Mouse (Mus musculus) lung, postnatal 4 days (tissue): Measurements from ENCODE around the gene Susd6.

Experiments
- DNase-seq, 2 experiments: peaks; one replicate each; pipeline ENCODE4 v3.0.0; 2021

Susd6 gene

DNA sequence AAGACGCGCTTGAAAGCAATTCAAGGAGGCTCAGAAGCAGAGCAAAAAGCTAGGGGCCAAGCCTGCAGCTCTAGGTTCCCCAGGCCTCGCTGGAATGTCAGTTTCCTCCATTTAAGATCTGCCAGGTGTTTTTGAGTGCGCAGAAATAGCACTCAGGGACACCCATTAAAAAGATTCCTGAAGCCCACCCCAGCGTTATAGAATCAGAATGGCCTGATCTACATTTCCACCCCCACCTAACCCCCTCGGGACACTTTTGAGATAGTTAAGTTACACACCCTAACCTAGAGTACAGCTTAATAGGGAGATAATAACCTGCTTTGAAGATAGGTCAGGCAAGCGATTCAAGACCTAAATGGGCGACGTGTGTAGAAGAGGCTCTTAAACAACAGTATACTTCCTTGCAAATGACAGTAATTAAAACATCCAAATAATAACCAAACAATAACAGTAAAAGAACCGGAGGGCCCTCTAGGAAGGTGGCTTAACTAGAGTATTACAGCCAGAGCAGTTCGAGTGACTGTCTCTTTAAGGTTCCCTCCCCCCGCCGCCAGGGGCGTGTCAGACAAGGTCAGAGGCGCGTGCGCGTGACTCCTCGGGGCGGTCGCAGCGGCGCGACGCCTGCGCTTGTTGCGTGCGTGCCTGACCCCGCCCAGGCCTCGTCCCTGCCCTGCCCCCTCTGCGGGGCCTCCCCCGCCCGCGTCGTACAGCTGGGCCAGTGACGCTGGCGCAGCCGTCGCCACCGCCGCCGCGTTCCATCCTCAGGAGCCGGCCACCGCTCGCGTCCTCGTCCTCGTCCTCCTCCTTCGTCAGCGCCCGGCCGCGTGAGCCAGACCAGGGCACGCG lies at the start of gene Susd6:
Gene Susd6 (plus strand): TSS at position 662 of the 846 bp plus-strand sequence.
- DNase-seq: peak; percentile 99

DNA sequence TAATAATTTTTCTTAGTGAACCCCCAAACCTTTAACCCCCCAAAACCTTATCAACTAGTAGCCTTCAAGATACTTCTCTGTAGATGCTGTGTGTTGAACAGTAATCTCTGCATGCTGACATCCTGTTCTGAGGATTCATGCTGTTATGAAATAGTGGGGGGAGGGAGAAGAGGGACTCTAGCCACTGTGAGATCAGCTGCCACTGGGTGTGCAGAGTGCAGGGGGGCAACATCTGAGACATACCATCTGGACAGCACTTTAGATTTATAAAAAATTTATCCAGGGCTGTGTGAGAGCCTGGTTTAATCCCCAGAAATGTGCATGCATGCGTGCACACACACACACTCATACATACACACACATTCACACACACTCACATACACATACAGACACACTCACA lies 45.7 kb upstream of the Susd6 start:
- peak; percentile 8 to 32 for DNase-seq

DNA sequence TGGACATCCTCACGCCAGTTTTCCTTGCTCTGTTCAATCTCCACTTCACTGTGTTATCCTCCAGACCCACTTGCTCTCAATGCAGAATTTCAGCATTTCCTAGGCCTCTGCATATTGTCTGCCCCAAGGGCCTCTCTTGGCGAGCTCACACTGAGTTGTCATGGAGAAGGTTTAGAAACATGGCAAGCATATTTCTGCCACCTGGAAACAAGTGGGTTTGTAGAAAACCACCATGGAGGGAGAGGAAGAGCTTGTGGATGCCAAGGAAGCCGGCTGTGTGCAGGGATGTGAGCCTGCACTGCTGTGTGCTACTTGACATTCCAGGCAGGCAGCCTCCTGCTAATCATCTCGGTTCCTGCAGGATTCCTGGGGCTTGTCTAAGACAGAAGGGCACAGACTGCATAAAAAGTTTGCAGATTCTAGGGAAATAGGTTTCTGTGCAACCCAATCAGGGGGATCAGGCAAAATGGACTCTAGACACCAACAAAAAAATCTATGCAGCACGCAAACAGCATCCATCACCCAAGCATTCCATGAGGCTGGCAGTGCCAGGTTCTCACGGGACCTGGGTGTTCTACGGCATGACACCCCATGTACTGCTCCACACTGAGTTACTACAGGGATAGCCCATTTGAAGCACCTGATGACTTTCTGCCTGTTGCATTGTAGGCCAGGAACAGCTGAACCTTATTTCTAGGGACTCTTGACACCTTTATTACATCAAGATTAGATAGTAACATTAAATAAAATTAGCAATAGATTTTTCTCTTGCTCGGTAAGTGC lies 44.1 kb upstream of the Susd6 start:
- no peak for DNase-seq

DNA sequence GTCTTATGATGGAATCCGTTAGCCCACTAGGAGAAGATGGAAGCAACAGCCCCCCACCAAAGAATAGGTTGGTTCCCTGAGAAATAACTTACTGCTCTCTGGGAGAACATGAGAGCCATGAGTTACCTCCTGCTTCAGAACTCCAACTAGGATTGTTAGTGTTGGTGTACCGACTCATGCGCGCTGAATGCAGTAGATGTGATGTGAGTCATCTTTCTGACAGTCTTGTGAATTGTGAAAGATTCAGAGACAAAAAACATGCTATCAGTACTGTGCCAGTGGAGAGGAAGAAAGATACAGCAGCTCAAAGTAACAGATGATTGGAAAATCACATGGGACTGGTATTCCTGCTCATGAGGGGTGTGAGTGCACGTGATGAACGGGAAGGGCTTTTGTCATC lies 38.8 kb upstream of the Susd6 start:
- no peak for DNase-seq

DNA sequence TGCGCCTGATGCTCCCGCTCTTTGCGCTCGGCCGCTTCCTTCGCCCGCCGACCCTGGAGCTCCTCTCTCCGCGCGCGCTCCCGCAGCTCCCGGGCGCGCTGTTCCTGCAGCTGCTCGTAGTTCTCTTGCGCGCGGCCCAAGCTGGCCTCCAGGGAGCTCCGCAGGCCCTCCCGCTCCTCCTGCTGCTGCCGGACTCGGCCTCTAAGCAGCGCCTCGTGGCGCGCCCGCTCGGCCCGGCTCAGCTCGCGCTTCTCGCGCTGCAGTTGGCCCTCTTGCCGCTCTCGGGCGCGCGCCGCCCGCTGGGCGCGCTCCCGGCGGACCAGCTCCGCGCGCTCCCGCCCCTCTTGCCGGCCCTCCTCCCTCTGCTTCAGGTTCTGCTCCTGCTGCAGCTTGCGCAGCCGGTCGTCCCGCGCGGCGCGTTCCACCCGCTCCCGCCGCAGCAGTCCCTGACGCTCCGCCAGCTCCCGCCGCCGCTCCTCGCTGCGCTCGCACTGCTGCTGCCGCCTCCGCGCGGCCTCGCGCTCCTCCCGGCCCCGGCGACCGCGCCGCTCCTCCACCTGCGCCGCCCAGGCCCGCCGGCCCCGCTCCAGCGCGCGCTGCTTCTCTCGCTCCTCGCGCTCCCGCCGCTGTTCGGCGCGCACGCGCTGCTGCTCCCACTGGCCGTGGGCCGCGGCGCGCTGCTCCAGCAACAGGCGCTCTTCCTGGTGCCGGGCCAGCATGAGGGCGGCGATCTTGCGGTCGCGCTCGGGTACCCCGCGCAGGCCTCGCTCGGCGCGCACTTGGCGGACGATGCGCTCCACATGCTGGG lies 32.4 kb upstream of the Susd6 start:
- peak; percentile 75 to 87 for DNase-seq

DNA sequence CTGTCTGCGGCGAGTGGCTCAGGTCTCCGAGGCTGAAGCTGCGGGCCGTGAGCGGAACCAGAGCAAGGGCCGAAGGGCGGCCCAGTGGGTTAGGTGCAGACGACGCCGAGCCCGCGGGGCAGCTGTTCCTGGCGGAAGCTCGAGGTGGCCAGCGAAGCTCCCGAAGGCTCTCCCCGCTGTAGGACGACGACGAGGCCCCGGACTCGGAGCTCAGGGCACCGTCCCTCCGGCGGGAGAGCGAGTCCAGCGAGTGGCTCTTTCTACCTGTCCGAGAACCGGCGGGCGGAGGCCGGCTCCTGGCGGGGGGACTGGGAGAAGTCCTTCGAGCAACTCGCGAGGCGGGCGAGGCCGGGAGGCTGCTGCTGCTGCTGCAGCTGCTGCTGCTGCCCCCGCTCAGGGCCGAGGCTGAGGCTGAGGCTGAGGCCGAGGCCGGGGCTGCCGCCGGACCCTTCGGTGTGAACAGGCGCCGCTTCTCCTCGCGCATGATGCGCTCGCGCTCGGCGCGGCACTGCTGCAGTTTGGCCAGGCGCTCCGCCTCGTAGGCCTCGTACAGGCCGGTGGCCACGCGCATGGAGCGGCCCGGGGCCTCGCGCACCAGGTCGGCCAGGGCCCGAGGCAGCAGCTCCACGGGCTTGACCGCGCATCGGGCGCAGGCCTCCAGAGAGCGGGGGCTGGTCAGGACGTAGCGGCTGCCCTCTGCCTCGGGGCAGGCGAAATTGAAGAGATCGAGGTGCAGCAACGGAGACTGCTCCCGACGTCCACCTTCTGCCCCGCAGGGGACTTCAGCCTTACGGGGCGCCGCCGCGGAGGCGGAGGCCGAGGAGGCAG lies 31.5 kb upstream of the Susd6 start:
- DNase-seq: no peak

DNA sequence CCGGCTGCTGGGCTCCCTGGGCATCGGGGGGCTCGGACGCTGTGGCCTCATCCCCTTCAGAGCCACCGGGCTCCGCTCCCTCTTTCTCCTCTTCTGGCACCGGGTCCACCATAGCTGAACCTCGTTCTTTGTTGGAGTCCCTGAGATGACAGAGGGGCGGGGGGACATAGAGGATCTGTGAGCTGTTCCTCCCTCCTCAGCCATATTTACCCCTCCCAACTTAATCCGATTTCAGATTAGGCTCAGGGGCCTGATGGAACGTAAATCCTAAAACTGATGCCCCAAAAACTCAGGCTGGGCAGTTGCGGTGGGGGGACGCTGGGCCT lies 31.0 kb upstream of the Susd6 start:
- no peak for DNase-seq

DNA sequence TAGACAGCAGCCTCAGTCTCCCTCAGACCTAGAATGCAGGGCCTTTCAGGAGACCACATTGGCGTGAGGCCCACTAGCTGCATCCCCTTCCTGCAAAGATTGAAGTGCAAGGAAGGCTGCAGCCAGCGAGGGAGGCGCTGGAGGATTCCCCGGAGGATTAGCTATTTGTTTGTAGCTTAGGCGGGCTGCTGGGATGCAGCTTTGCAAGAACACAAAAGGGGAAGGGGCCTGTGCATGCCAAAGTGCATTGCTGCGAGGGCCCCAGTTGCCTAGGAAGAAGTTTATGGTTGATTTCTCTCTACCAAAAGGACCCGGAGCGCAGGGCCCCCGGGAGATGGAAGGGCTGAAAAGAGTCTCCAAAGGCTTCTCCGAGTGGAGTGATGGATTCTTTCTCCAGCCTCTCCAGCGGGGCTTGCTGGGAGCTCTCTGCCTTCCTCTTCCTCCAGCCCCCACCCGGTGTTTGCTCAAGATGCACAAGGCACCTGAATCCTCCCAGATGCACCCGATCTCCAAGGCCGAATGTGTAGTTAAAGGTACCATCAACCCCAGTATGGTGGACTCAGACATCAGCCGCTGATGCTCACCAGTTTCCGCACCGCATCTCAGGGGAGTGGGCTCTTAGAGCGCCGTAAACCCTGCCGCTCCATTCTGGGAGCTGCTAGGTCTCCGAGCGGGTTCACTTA lies 30.5 kb upstream of the Susd6 start:
- DNase-seq: no peak

DNA sequence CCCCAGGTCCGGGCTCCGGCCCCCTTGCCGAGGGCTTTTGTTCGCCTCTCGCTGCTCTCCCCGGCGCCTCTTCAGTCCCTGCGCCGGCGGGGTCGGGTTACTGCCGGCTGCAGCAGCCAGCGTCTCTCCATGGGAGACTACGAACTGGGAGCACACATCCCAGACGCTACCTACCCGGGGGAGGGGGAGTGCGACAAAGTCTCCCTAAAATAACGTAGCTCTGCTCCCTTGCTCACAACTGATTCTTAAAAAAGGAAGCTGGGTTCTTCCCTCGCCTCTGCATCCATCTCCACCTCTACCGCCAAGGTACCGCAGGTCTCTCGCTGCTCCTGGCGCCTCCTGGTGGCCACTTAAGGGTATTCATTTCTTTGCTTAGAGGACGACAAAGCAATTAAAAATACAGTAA lies 29.9 kb upstream of the Susd6 start, which contains the start of gene Ccdc177:
Gene Ccdc177 (minus strand): TSS at position 292 of the 406 bp plus-strand sequence.
- DNase-seq: peak; percentile 64 to 83

DNA sequence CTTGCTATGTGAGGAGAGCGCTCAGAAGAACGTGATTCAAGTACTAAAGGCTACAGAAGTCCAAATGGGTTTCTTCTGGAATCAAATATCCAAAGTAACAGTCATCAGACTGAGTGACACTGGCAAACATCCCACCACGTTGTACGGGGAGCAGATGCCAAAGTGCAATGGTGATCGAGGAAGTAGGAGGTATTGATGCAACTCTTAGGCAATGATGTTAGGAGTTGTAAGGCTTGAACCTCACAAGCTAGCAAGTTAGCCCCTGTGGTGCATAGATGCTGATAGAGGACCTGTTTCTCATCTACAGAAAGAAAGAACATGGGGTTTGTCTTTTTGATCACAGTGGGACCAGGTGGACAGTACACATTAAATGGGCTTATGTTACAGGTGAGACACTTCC lies 27.3 kb upstream of the Susd6 start:
- no peak for DNase-seq

DNA sequence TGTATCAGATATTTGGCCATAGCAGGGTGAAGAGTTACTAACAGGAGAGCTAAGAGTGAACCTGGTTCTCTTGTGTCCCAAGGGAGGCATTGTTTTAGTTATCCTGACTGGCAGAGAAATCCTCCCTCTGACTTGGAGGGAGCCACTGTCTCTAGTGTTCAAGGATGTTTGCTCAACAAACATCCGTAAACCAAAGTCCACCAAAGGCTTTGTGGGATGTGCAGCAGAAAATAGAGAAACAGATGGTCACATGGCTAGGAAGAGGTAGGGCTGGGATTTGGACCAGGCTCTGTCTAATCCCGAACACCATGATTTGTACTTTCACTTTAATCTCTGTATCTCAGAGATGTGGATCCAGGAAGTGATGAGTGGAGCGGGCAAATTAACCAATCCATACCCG lies 26.2 kb upstream of the Susd6 start:
- DNase-seq: no peak

DNA sequence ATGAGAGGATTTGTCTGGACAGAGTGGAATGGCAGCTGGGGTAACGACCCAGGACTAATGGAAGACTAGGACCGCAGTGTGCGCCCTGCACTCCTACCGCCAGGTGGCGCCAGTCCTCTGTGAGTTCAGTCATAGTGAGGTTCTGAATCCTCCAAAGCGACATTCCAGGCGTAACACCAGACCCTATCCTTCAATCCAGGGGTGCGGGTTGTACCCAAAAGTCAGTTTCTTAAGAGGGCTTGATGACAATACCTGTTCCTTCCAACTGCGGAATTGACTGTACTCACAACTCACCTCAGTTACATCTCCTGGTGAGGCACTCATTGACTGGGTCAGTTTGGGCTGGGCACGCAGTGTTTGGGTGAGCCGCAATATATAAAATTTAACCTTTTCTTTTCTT lies 20.6 kb upstream of the Susd6 start:
- peak; percentile 72 to 81 for DNase-seq

DNA sequence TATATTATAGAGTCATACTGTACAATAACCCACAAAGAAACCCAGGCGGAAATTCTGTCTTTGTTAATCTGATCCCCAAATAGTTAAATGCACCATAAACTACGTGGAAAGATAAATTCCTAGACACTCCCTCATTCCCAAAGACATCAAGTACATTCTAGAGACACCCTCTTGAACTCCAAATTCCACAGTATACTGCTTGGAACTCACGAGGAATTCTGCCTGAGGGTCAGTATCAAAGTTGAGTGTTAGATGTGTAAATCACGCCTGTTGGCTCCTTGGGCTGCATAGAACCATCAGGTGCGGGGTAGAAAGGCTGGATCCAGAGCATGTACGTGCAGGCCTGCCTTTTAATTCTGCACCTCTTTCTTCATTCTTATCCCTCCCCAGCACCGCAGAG lies 15.5 kb upstream of the Susd6 start:
- DNase-seq: no peak

DNA sequence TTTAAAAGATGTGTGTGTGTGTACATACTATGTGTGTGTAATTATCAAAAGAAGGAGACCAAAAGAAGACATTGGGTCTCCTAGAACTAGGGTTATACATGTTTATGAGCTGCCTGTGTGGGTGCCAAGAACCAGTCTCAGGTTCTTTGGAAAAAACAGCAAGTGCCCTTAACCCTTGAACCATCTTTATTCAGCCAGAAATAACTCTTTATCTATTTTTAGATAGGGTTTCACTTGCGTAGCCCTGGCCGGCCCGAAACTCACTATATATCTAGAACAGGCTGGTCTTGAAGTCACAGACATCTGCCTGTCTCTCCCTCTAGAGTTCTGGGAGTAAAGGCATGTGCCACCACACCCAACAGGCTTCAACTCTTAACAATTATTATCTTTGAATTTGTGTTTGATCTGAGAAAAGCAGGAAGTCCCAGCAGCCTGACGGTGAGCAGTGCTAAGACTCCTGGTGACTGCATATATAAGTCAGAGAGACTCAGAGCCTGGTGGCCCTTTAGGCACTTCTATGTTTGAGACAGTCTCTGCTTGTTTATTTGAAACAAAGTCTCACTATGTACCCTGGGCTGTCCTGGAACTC lies 14.2 kb upstream of the Susd6 start:
- no peak for DNase-seq

DNA sequence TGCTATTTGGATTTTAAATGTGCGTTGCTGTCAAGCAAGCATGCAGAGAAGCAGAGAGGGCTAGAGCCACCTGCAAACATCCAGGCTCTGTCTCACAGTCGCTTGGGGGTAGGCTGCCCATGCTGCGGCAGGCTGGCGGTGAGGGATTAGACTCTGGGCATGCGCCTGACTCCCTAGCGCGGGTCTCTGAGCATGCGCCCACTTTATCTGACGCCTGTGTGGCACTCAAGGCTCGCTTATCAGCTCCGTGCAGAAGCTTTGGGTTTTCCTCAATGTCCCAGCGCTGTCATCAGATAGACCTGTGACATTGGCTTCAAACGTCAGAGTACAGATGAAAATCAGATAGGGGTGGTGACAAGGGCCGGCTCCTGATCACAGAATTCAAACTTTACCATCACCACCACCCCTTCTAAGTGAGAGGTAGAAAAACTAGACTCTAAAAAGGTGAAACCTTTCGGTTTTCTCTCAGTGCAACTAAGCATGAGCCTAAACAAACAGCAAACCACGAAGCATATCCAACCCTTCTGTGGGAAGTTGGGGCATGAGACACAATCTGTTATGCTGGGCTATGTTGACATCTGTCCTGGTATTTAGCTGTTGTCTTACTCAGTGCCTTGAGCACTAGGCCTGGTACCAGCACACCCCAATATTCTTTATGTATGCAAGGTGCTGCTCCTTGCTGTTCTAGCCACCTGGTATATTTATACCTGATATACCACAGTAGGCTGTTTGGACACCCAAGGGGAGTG lies 11.9 kb upstream of the Susd6 start:
- no peak for DNase-seq

DNA sequence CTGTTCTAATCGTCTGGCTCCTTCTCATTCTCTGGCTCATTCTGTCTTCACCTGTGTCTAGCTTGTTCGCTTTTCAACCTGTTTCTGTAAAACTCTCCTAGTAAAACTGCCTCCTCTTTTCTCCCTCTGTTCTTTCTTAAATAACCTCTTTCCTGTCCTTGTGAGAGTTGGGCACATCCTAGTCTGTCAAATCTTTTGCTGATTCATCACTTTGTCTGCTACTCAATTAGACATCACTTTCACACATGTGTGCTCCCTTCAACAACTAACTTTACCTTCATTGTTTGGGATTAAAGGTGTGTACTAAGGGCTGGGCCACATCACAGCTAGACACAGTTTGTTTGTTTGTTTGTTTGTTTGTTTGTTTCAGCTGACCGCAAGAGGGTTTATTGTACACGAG lies 10.6 kb upstream of the Susd6 start:
- no peak for DNase-seq

DNA sequence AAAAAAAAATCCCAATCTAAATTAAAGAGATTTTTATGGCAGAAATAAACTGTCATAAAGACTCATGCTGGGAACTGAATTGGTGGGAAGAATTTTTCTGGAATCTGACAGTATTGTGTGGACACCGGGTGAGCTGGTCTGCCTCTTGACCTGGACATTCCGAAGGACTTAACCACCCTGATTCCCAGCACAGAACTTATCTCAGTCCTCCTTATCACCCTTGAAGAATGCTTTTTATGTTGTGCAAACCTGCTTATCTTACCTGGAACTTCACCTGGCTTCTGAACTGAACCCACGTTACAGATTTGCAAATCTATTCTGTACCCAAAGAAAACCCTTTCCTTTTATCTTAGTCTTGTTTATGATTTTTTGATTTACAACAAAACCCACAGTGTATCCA lies 8.1 kb upstream of the Susd6 start:
- DNase-seq: no peak

DNA sequence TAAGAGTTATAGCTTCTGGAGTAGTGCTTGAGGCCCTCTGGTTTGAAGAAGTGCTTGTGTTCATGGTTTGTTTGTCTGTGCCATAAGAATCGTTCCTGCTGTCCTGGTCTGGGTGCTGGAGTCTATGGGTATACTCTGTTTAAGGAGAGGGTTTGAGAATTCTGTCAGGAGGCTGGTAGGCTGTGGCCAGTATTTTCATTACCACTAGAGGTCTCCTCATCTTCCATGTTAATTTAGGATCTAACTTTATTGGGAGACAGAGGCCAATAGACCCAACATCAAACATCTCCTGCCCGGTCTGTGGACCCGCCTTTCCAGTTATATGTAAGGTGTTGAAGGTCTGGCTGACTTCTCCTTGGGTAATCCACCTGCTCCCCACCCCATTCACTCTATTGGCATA lies 7.4 kb upstream of the Susd6 start:
- DNase-seq: no peak

DNA sequence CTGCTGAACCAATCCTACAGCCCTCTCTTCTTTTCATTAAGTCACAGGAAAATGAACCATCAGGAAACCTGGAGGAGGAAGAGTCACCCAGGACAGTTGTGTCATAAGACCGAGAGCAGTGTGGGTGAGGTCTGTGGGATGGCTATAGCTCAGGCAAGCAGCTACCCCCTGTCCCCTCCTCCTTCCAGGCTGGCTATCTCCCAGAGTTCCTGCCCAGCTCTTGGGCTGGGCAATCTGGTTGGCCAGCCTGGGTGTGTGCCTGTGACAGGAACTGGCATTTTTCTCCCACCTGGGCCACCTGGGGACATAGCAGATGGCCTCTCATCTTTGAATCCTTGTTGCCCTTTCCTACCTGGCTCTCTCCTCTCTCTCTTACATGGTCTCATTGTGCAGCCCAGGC lies 6.4 kb upstream of the Susd6 start:
- DNase-seq: no peak

DNA sequence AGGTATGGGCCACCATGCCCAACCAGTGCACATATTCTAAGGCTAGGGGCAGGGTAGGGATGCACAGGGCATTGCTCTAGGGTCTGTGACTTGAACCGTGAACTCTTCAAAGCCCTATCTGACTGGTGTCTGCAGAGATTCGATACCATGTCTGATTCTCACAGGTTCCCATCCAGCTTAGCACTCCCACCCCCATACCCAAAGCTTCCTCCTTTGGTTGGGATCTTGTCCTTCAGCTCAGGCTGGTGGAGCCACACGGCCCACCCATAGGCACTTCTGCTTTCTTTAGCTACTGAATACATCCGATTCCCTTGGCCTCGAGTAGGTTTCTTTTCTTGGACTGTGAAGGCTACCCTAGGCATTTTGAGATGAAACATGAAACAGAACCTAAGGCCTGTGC lies 5.3 kb upstream of the Susd6 start:
- peak; percentile 18 to 32 for DNase-seq

DNA sequence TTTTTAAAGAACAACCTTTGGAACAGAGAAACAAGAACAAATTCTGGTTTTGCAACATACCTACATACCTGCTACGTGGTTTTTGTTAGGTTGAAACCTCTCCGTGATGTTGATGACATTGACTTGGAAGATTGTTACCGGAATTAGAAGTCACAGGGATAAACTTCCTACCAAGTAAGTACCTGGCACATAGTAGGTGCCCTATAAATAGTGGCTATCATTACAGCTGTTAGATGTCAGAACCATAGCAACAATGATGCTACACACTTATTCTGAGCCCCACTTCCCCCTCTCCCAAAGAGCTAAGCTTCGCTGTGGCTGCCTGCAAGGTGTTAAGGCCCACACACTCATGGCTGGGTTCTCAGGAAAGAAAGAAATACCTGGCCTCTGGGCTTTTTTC lies 4.7 kb upstream of the Susd6 start:
- DNase-seq: no peak
